Mouse (Mus musculus): ENCODE measurements around the gene Il17rd.

The Il17rd gene

GRCm38 (mm10) chr14:27147726-27148125, 109.0 kb downstream of the Il17rd start:
- DNase-seq (ENCODE audit: low spot score): no peak

- DNase-seq (ENCODE audit: low spot score): no peak
Measured at GRCm38 (mm10) chr14:27149401-27149800, 110.7 kb downstream of the Il17rd start.

GRCm38 (mm10) chr14:27150011-27150640, 111.4 kb downstream of the Il17rd start:
- no peak for DNase-seq (ENCODE audit: low spot score)

GRCm38 (mm10) chr14:27151432-27151831, 112.7 kb downstream of the Il17rd start:
- DNase-seq (ENCODE audit: low spot score): no peak

- no peak for DNase-seq (ENCODE audit: low spot score)
Measured at GRCm38 (mm10) chr14:27155088-27155487, 116.3 kb downstream of the Il17rd start.

GRCm38 (mm10) chr14:27156032-27156431, 117.3 kb downstream of the Il17rd start:
- DNase-seq (ENCODE audit: low spot score): no peak

All from urinary bladder, postnatal 25 days (tissue).